Mouse (Mus musculus) MEL (cell line): ENCODE data around the gene C77080. TPM values are rescaled to one million over a fixed set of nuclear protein-coding genes. Genes with fewer than 3 reads are reported as not detected.

Experiments
- DNase-seq: peaks from one replicate; pipeline ENCODE4 v3.0.0; 2011; ENCODE audit warnings: low read depth, low spot score
- H3K27ac ChIP-seq: 2 replicates; pipeline ENCODE4 v1.5.1; 2012; ENCODE audit warnings: low read depth, mild to moderate bottlenecking, control low read depth, low read length, moderate library complexity; ENCODE audit not compliant: control insufficient read depth
- H3K27me3 ChIP-seq, 2 experiments: fragments of 150-350 bp in 1 of 2; sonication (generic) in 1 of 2; 2 replicates each; pipeline ENCODE4 v1.6.1; 2012; ENCODE audit warnings: low read length in 2 of 2, mild to moderate bottlenecking in 2 of 2, improper control_type of control experiment in 1 of 2, moderate library complexity in 1 of 2; ENCODE audit not compliant: insufficient read depth in 2 of 2, control insufficient read depth in 1 of 2
- H3K36me3 ChIP-seq, 2 experiments: 2 replicates each; pipeline ENCODE4 v1.6.1; 2012 to 2014; ENCODE audit warnings: low read length in 2 of 2, improper control_type of control experiment in 1 of 2, inconsistent platforms in 1 of 2, mild to moderate bottlenecking in 1 of 2; ENCODE audit not compliant: insufficient read depth in 2 of 2, control insufficient read depth in 1 of 2
- H3K4me1 ChIP-seq, 2 experiments: fragments of 150-350 bp in 1 of 2; sonication (generic) in 1 of 2; 2 replicates each; pipeline ENCODE4 v1.6.1; 2012; ENCODE audit warnings: low read length in 2 of 2, improper control_type of control experiment in 1 of 2, mild to moderate bottlenecking in 1 of 2; ENCODE audit not compliant: insufficient read depth in 2 of 2, control insufficient read depth in 1 of 2
- H3K4me3 ChIP-seq, 2 experiments: fragments of 150-350 bp in 1 of 2; sonication (generic) in 1 of 2; 2 replicates each; pipeline ENCODE4 v1.5.1; 2012; ENCODE audit warnings: low read depth in 2 of 2, low read length in 2 of 2, mild to moderate bottlenecking in 2 of 2, moderate library complexity in 2 of 2, control low read depth in 1 of 2, improper control_type of control experiment in 1 of 2; ENCODE audit not compliant: control insufficient read depth in 1 of 2, insufficient read depth in 1 of 2
- H3K79me2 ChIP-seq: 2 replicates; pipeline ENCODE4 v1.6.1; 2012; ENCODE audit warnings: mild to moderate bottlenecking, low read length, moderate library complexity; ENCODE audit not compliant: control insufficient read depth, poor library complexity, insufficient read depth
- H3K9ac ChIP-seq: 2 replicates; pipeline ENCODE4 v1.6.1; 2012; ENCODE audit warnings: low read depth, mild to moderate bottlenecking, control low read depth, low read length, moderate library complexity; ENCODE audit not compliant: control insufficient read depth, poor library complexity, severe bottlenecking
- H3K9me3 ChIP-seq: fragments of 150-350 bp; sonication (generic); replicated peaks from 2 replicates; pipeline ENCODE4 v1.6.1; 2012; ENCODE audit warnings: mild to moderate bottlenecking, low read length, improper control_type of control experiment, moderate library complexity; ENCODE audit not compliant: insufficient read depth
- BHLHE40 ChIP-seq: IDR thresholded peaks from 2 replicates; pipeline ENCODE4 v1.6.1; 2012; ENCODE audit warnings: low read depth, mild to moderate bottlenecking, inconsistent platforms, low read length, improper control_type of control experiment, borderline replicate concordance
- CTCF ChIP-seq, 3 experiments: IDR thresholded peaks in 2 of 3; conservative IDR thresholded peaks in 1 of 3; 2 replicates each; pipeline ENCODE4 v1.5.1; 2011 to 2012; ENCODE audit warnings: low read length in 3 of 3, low read depth in 2 of 3, mild to moderate bottlenecking in 2 of 3, improper control_type of control experiment in 1 of 3, inconsistent platforms in 1 of 3, mixed read lengths in 1 of 3, moderate library complexity in 1 of 3; ENCODE audit not compliant: control insufficient read depth in 1 of 3, insufficient read depth in 1 of 3, poor library complexity in 1 of 3, severe bottlenecking in 1 of 3
- E2F4 ChIP-seq: IDR thresholded peaks from 2 replicates; pipeline ENCODE4 v1.6.1; 2011; ENCODE audit warnings: low read depth, low read length, improper control_type of control experiment, borderline replicate concordance
- ELF1 ChIP-seq: IDR thresholded peaks from 2 replicates; pipeline ENCODE4 v1.6.1; 2014; ENCODE audit warnings: low read depth, mild to moderate bottlenecking, inconsistent platforms, low read length, improper control_type of control experiment, moderate library complexity
- MAFK ChIP-seq: IDR thresholded peaks from 2 replicates; pipeline ENCODE4 v1.6.1; 2011; ENCODE audit warnings: low read depth, mild to moderate bottlenecking, low read length, improper control_type of control experiment, borderline replicate concordance
- MXI1 ChIP-seq: IDR thresholded peaks from 2 replicates; pipeline ENCODE4 v1.6.1; 2011; ENCODE audit warnings: mild to moderate bottlenecking, low read depth, low read length, improper control_type of control experiment
- RAD21 ChIP-seq: IDR thresholded peaks from 2 replicates; pipeline ENCODE4 v1.6.1; 2011; ENCODE audit warnings: mild to moderate bottlenecking, low read depth, low read length, improper control_type of control experiment
- SMC3 ChIP-seq: IDR thresholded peaks from 2 replicates; pipeline ENCODE4 v1.6.1; 2011; ENCODE audit warnings: low read depth, low read length, improper control_type of control experiment
- USF1 ChIP-seq: IDR thresholded peaks from 2 replicates; pipeline ENCODE4 v1.6.1; 2014; ENCODE audit warnings: low read depth, mild to moderate bottlenecking, inconsistent platforms, low read length, improper control_type of control experiment, moderate library complexity
- ZNF384 ChIP-seq: IDR thresholded peaks from 2 replicates; pipeline ENCODE4 v1.6.1; 2012; ENCODE audit warnings: low read depth, mild to moderate bottlenecking, inconsistent platforms, low read length, improper control_type of control experiment
- polyA plus RNA-seq, 2 experiments: library from polyadenylated mRNA; stranded (reverse) in 1 of 2; unstranded in 1 of 2; fragments of >175 nt in 1 of 2; fragments of >200 nt in 1 of 2; gene quantifications; 2 replicates each; pipeline versions ENCODE4 v1.2.1 to v1.2.4; 2012; ENCODE audit warnings: low replicate concordance in 2 of 2, low read depth in 1 of 2; ENCODE audit not compliant: insufficient read length in 2 of 2, insufficient read depth in 1 of 2, missing spikeins in 1 of 2
- total RNA-seq: library from RNA; depleted of rRNA; stranded (reverse); fragments of 300-350 nt; gene quantifications from 2 replicates; pipeline ENCODE4 v1.2.3, GENCODE M21; 2012; rRNA removed

The C77080 gene
- total and polyA plus RNA-seq, 3 experiments, result 0.92 to 6.9 TPM; not detected in 1

DNA sequence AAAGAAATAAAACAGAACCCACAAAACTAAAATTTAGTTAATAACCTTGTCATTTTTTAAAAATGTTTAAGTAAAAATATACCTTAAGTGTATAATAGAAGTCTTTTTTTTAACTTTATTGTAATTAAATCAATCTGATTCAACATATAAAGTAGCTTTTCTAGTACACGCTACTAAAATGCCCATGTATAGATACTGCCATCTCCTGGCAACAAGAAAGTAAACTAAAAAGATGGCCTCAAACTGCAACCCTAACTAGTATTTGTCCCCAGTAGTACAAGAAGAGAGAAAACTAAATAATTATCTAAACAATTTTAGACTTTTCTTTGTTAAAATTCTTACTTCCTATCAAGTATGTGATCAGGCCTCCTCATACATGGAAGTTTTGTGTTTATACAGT, 81.6 kb downstream of the C77080 start:
- H3K79me2 ChIP-seq, result no peaks in the 10 kb centered on the region
- H3K27me3 ChIP-seq, result no peaks in the 10 kb centered on the region
- no peak overlapping the region for H3K9ac ChIP-seq
- no peaks in the 10 kb centered on the region for H3K9me3 ChIP-seq
- H3K4me3 ChIP-seq, result no peak overlapping the region
- TF ChIP-seq USF1 (no peak), SMC3 (peak; percentile 41; the same call in 1 of the 2 replicates), ELF1 (no peak), MXI1 (no peak), BHLHE40 (no peak), CTCF (IDR thresholded peaks at IDR 0.05 in 2 of 3, conservative IDR thresholded peaks at IDR 0.05 in 1 of 3; ENCODE audit: control insufficient read depth in 1 of 3, insufficient read depth in 1 of 3, low read depth in 2 of 3, low read length in 3 of 3, poor library complexity in 1 of 3, severe bottlenecking in 1 of 3) (peak in 1 of 3 experiments; percentile 55; a peak in 2 of 6 replicates), RAD21 (peak; percentile 55), E2F4 (no peak), ZNF384 (no peak)
- H3K36me3 ChIP-seq, result peaks cover 5 to 17% of the 10 kb centered on the region in 2 experiments
- peaks cover 3% of the 10 kb centered on the region in 2 experiments; a peak in 2 of 4 replicates for H3K4me1 ChIP-seq
- H3K27ac ChIP-seq, result no peak overlapping the region
- DNase-seq, result peak; percentile 25

DNA sequence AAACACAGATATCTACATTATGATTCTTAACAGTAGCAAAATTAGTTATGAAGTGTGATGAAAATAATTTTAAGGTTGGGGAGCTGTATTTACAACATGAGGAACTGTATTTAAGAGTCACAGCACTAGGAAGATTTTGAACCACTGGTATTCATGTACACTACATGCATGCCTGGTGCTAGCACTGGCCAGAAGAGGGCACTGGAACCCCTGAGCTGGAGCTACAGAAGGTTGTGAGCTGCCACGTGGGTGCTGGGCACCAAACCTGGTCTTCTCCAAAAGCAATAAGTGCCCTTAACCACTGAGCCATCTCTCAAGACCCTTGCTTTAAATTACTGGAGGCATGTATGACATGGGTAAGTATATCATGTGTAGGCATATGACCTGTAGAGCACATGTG, 88.7 kb downstream of the C77080 start:
- H3K9ac ChIP-seq, result no peak overlapping the region
- no peaks in the 10 kb centered on the region for H3K27me3 ChIP-seq
- H3K27ac ChIP-seq, result no peak overlapping the region
- H3K79me2 ChIP-seq, result no peaks in the 10 kb centered on the region
- no peaks in the 10 kb centered on the region for H3K9me3 ChIP-seq
- DNase-seq, result peak; percentile 47
- H3K4me1 ChIP-seq, result no peaks in the 10 kb centered on the region
- H3K36me3 ChIP-seq, result peaks cover 0 to 11% of the 10 kb centered on the region in 2 experiments; a peak in 2 of 4 replicates
- no peak overlapping the region for H3K4me3 ChIP-seq
- no peak for TF ChIP-seq MAFK
- TF ChIP-seq SMC3, result peak; percentile 41
- peak; percentile 28 to 62 (median 54) for TF ChIP-seq CTCF (IDR thresholded peaks at IDR 0.05 in 2 of 3, conservative IDR thresholded peaks at IDR 0.05 in 1 of 3; ENCODE audit: control insufficient read depth in 1 of 3, insufficient read depth in 1 of 3, low read depth in 2 of 3, low read length in 3 of 3, poor library complexity in 1 of 3, severe bottlenecking in 1 of 3)
- peak; percentile 26 for TF ChIP-seq RAD21

Other genes with a start within 250 kb of the C77080 start
- gene Rnf19b, start 203.1 kb downstream of the C77080 start, total RNA-seq, result 25.5 and 26.3 TPM in 2 replicates
- 10 to 100 TPM in 1 of 2 experiments, not detected in 1; 30.0 TPM for gene Rnf19b, start 203.1 kb downstream of the C77080 start, polyA plus RNA-seq
- gene Tmem54, start 155.9 kb downstream of the C77080 start, total RNA-seq, result not detected in 2 replicates
- gene Tmem54, start 155.9 kb downstream of the C77080 start, polyA plus RNA-seq, result not detected
- 0.39 and 0.59 TPM in 2 replicates for gene Hpca, start 139.4 kb downstream of the C77080 start, total RNA-seq
- gene Hpca, start 139.4 kb downstream of the C77080 start, polyA plus RNA-seq, result 1 to 10 TPM in 1 of 2 experiments, not detected in 1; 1.1 TPM
- 15.5 and 15.8 TPM in 2 replicates for gene Fndc5, start 124.4 kb downstream of the C77080 start, total RNA-seq
- gene Fndc5, start 124.4 kb downstream of the C77080 start, polyA plus RNA-seq, result 100 to 1,000 TPM in 1 of 2 experiments, 10 to 100 TPM in 1; 35.9 to 123 TPM
- 11.6 and 14.2 TPM in 2 replicates for gene S100pbp, start 71.7 kb downstream of the C77080 start, total RNA-seq
- gene S100pbp, start 71.7 kb downstream of the C77080 start, polyA plus RNA-seq, result 10 to 100 TPM in 1 of 2 experiments, not detected in 1; 28.3 TPM
- gene Yars, start 71.6 kb downstream of the C77080 start, total RNA-seq, result 89.5 and 113 TPM in 2 replicates
- gene Yars, start 71.6 kb downstream of the C77080 start, polyA plus RNA-seq, result 100 to 1,000 TPM; 179 to 539 TPM
- 0.13 and 0.31 TPM in 2 replicates for gene Sync, start 26.2 kb upstream of the C77080 start, total RNA-seq
- under 1 TPM in 1 of 2 experiments, not detected in 1; 0.43 TPM for gene Sync, start 26.2 kb upstream of the C77080 start, polyA plus RNA-seq
- gene Rbbp4, start 74.0 kb upstream of the C77080 start, total RNA-seq, result 50.9 and 53.9 TPM in 2 replicates
- 100 to 1,000 TPM in 1 of 2 experiments, not detected in 1; 127 TPM for gene Rbbp4, start 74.0 kb upstream of the C77080 start, polyA plus RNA-seq
- gene Zbtb8os, start 74.3 kb upstream of the C77080 start, total RNA-seq, result 16.7 and 21.7 TPM in 2 replicates
- gene Zbtb8os, start 74.3 kb upstream of the C77080 start, polyA plus RNA-seq, result 10 to 100 TPM in 1 of 2 experiments, not detected in 1; 22.6 TPM
- 0.85 and 0.89 TPM in 2 replicates for gene Zbtb8a, start 116.7 kb upstream of the C77080 start, total RNA-seq
- gene Zbtb8a, start 116.7 kb upstream of the C77080 start, polyA plus RNA-seq, result 1 to 10 TPM in 1 of 2 experiments, not detected in 1; 1.6 TPM
- 0.08 and 0.16 TPM in 2 replicates for gene Zbtb8b, start 179.4 kb upstream of the C77080 start, total RNA-seq
- under 1 TPM in 1 of 2 experiments, not detected in 1; 0.29 TPM for gene Zbtb8b, start 179.4 kb upstream of the C77080 start, polyA plus RNA-seq
- gene Bsdc1, start 200.2 kb upstream of the C77080 start, total RNA-seq, result 14.1 TPM in 2 replicates
- gene Bsdc1, start 200.2 kb upstream of the C77080 start, polyA plus RNA-seq, result 10 to 100 TPM in 1 of 2 experiments, not detected in 1; 19.2 TPM
- not detected in 2 replicates for gene Tssk3, start 229.6 kb upstream of the C77080 start, total RNA-seq
- gene Tssk3, start 229.6 kb upstream of the C77080 start, polyA plus RNA-seq, result not detected
- not detected in 2 replicates for gene Fam229a, start 229.8 kb upstream of the C77080 start, total RNA-seq
- not detected for gene Fam229a, start 229.8 kb upstream of the C77080 start, polyA plus RNA-seq